ENCODE assay signal across 38 mouse cellular contexts in genomic region chr1:18265038-18265437, GRCm38 (mm10). TPM values are rescaled to one million over a fixed set of nuclear protein-coding genes. Genes with fewer than 3 reads are reported as not detected.
"Had no signal": no experiment of that assay in that cellular context is flagged by ENCODE, and none has a peak within 500 bp of the region (broad histone marks: within the 10 kb centered on the region; RNA-seq: fewer than 3 reads in every experiment).

Defb41 (minus strand) TSS chr1:18265138.

- DNase-seq: cerebellum, adult 9-10 months; cerebellum, adult 9-11 months; cerebellum, postnatal 10 days; cerebellum, postnatal 14 days; cerebellum, postnatal 25 days; cerebellum, postnatal 36 days; embryo, embryonic 11 days; forebrain, postnatal 0 days; gastrocnemius, adult 2 months; gastrocnemius, postnatal 10 days; gastrocnemius, postnatal 14 days; gastrocnemius, postnatal 25 days; gastrocnemius, postnatal 36 days; heart, adult 11 months; heart, adult 18-20 months; heart, adult 2 months had no signal

- H3K36me3 ChIP-seq: embryonic facial prominence, embryonic 10.5 days; embryonic facial prominence, embryonic 12.5 days; embryonic facial prominence, embryonic 13.5 days; embryonic facial prominence, embryonic 15.5 days; forebrain, embryonic 10.5 days; forebrain, embryonic 12.5 days; forebrain, embryonic 15.5 days had no signal

- H3K4me3 ChIP-seq: embryonic facial prominence, embryonic 10.5 days; embryonic facial prominence, embryonic 12.5 days; embryonic facial prominence, embryonic 13.5 days; embryonic facial prominence, embryonic 15.5 days; erythroblast, embryonic 14.5 days; forebrain, embryonic 10.5 days; forebrain, embryonic 12.5 days; forebrain, embryonic 13.5 days; forebrain, embryonic 15.5 days; gastrocnemius, adult 2 months; heart, adult 2 months had no signal

- H3K27me3 ChIP-seq: embryonic facial prominence, embryonic 12.5 days; embryonic facial prominence, embryonic 13.5 days; embryonic facial prominence, embryonic 15.5 days; forebrain, embryonic 12.5 days; forebrain, embryonic 13.5 days; forebrain, embryonic 15.5 days had no signal

- H3K4me2 ChIP-seq: embryonic facial prominence, embryonic 12.5 days; embryonic facial prominence, embryonic 13.5 days; embryonic facial prominence, embryonic 15.5 days; forebrain, embryonic 12.5 days; forebrain, embryonic 13.5 days; forebrain, embryonic 15.5 days had no signal

RNA-seq across cellular contexts. Expression of gene Defb41, which starts in this region (rescaled TPM):
- total RNA-seq: common myeloid progenitor, adult 5-6 weeks; forebrain, postnatal 0 days; gastrocnemius, adult 18-20 months; gastrocnemius, adult 2 months; gastrocnemius, adult 8-10 months; gastrocnemius, postnatal 10 days; gastrocnemius, postnatal 14 days; gastrocnemius, postnatal 25 days; gastrocnemius, postnatal 36 days; gastrocnemius, postnatal 4 days; granulocyte monocyte progenitor cell, adult 5-6 weeks; heart, adult 18-20 months; heart, adult 2 months; heart, adult 8-10 months had no signal
- polyA plus RNA-seq: cortical plate, adult 2 months; embryonic facial prominence, embryonic 10.5 days; embryonic facial prominence, embryonic 11.5 days; embryonic facial prominence, embryonic 12.5 days; embryonic facial prominence, embryonic 13.5 days; embryonic facial prominence, embryonic 14.5 days; embryonic facial prominence, embryonic 15.5 days; erythroblast, embryonic 14.5 days; forebrain, embryonic 10.5 days; forebrain, embryonic 11.5 days; forebrain, embryonic 12.5 days; forebrain, embryonic 13.5 days; forebrain, embryonic 14.5 days; forebrain, embryonic 15.5 days; forebrain, embryonic 16.5 days; forebrain, postnatal 0 days; frontal cortex, adult 2 months; heart, adult 2 months had no signal
